Mouse (Mus musculus) brain, adult 2 months (tissue): ENCODE measurements around the gene Slc16a11.

Experiments
- DNase-seq: peaks from one replicate; pipeline ENCODE4 v3.0.0; 2011; ENCODE audit warnings: low read depth, low spot score

The Slc16a11 gene

GRCm38 (mm10) chr11:70200036-70200608, 12.4 kb upstream of the Slc16a11 start:
- no peak for DNase-seq

GRCm38 (mm10) chr11:70201691-70202090, 10.9 kb upstream of the Slc16a11 start:
- peak; percentile 90 for DNase-seq

GRCm38 (mm10) chr11:70206801-70207200, 5.8 kb upstream of the Slc16a11 start:
- DNase-seq = no peak

GRCm38 (mm10) chr11:70207283-70207682, 5.3 kb upstream of the Slc16a11 start:
- no peak for DNase-seq

- no peak for DNase-seq
Measured at GRCm38 (mm10) chr11:70208778-70209388, 3.7 kb upstream of the Slc16a11 start.

- DNase-seq = no peak
Measured at GRCm38 (mm10) chr11:70210681-70211080, 1.9 kb upstream of the Slc16a11 start.

GRCm38 (mm10) chr11:70211972-70212371, 580 bp upstream of the Slc16a11 start:
- DNase-seq = no peak

- peak; percentile 92 for DNase-seq
Measured at GRCm38 (mm10) chr11:70212896-70213295, 344 bp downstream of the Slc16a11 start.

- peak; percentile 91 for DNase-seq
Measured at GRCm38 (mm10) chr11:70213736-70214135, 1.2 kb downstream of the Slc16a11 start.

- DNase-seq = peak; percentile 56
Measured at GRCm38 (mm10) chr11:70214191-70214855, 1.8 kb downstream of the Slc16a11 start.

GRCm38 (mm10) chr11:70214856-70215209, 2.3 kb downstream of the Slc16a11 start:
- DNase-seq = no peak

GRCm38 (mm10) chr11:70215301-70215700, 2.7 kb downstream of the Slc16a11 start:
- no peak for DNase-seq

- no peak for DNase-seq
Measured at GRCm38 (mm10) chr11:70216103-70216502, 3.6 kb downstream of the Slc16a11 start.

GRCm38 (mm10) chr11:70218039-70218438, 5.5 kb downstream of the Slc16a11 start:
- DNase-seq = no peak

GRCm38 (mm10) chr11:70218741-70219470, 6.4 kb downstream of the Slc16a11 start:
- no peak for DNase-seq

GRCm38 (mm10) chr11:70219873-70220272, 7.3 kb downstream of the Slc16a11 start:
- no peak for DNase-seq

- peak; percentile 52 for DNase-seq
Measured at GRCm38 (mm10) chr11:70220323-70220722, 7.8 kb downstream of the Slc16a11 start.

- DNase-seq = peak; percentile 100
Measured at GRCm38 (mm10) chr11:70220731-70221602, 8.4 kb downstream of the Slc16a11 start, which contains the start of gene Slc16a13. Gene Slc16a13 (minus strand): TSS chr11:70221064.

GRCm38 (mm10) chr11:70221603-70222500, 9.3 kb downstream of the Slc16a11 start:
- DNase-seq = no peak

- no peak for DNase-seq
Measured at GRCm38 (mm10) chr11:70223724-70224123, 11.2 kb downstream of the Slc16a11 start.
